Mouse (Mus musculus) left cerebral cortex, postnatal 4 days (tissue): ENCODE measurements at regions not wholly inside any gene's neighbourhood (a gene's known extent, or its start where the extent isn't known, plus 50 kb on each side); places are given as distances from the start of the nearest gene placed in this dataset.

Source experiments
- DNase-seq: peaks from one replicate; pipeline ENCODE4 v3.0.0-alpha.2; 2022
- intact Hi-C: fragments of 180-260 bp; cut with DNase I; formaldehyde crosslinking; loops from one replicate; pipeline ENCODE4 v1.15.1; 2025

DNA sequence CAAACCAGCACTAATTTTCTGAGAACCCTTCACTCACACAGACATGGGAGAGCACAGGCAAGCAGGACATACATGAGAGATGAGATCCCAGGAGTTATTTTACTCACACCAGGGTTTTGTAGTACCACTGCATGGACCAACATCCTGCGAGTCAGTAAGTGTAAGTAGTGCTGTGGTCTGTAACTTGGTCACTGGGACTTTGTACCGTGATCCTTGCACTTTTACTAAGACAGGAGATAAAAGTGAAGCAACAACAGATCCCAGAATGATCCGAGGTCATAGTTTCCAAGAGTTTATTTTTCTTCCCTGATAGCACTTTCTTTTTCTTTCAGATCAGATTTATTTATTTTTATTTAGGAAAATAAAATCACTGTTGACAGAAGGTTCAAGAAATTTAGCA, 54.1 kb upstream of the Mtap start:
- intact Hi-C loops = no loop called here
- no peak for DNase-seq

- intact Hi-C loops = no loop called here
- DNase-seq = no peak
Measured at GRCm38 (mm10) chr4:89078485-89078884, 58.4 kb upstream of the Mtap start.

DNA sequence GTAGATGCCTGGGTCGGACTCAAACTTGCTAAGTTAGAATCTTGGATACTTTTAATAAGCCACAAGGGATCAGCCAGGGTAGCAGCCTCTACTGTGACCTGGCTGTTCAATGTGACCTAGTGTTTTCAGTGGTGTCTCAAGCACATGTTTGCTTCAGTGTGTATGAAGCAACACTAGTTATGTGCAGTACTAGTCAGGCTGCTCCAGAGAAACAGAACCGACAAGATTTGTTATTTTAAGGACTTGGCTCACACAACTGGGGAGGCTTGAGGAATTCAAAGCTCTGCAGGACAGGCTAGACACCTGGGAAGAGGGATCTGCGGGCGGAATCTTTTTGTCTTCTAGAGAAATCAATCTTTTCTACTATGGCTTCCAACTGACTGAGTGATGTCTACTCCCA, 62.2 kb upstream of the Mtap start:
- DNase-seq = no peak
- intact Hi-C loops = no loop called here

GRCm38 (mm10) chr4:89070430-89070829, 66.5 kb upstream of the Mtap start:
- no peak for DNase-seq
- intact Hi-C loops = no loop called here

GRCm38 (mm10) chr4:89064401-89064800, 72.5 kb upstream of the Mtap start:
- intact Hi-C loops = no loop called here
- DNase-seq = no peak

DNA sequence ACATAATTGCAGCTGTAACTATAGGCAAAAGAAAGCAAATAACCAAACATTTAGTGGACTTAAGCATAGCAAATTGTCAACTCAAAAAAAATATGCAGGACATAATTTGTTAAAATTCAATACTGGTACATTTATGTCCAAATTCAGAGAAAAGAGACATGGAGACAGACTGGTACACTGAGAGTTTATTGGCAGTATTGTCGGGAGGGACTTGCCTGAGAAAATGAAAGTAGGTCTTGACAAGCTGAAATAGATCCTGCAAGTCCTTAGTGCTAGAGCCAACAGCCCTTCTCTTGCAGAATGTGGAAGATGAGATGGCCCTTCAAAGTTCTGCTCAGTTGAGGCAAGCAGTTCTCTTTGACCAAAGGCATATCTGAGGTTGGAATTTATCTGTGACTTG, 74.5 kb upstream of the Mtap start:
- no peak for DNase-seq
- intact Hi-C loops = no loop called here

DNA sequence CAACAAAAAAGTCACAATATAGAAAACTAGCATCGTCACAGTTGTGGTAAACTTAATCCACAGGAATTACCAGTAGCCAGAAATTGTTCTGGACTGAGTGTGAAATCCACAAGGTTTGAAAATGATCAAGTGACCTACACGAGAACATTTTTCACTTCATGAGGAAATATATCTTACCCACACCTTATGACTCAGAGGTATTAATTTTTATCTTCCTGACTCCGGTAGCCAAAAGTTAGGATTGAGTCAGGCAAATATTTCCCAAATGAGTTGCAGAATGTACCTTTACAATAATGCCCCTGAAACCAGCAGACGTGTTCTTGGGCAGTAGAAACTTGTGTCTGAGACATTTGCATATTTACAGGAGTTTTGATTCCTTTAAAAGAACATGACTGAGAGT, 75.3 kb upstream of the Mtap start:
- DNase-seq = no peak
- intact Hi-C loops = no loop called here

DNA sequence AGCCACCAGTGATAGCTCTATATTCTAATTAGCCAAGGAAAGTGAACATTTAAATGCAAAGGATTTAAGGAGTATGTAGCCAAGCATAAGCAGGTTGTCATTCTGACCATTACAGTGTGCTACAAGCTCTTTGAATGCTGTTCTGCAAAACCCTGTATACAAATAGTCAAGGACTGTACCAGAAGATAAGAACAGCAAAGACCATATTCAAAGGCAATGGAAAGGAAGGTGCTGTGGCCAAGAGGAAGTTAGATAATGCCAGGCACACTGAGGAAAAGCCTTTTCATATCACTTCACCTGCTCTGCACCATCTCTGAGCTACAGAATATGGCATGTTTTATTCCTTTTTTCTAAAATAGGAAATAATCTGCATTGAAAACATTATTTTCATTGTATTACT, 79.3 kb upstream of the Mtap start:
- intact Hi-C loops = no loop called here

GRCm38 (mm10) chr4:89057135-89057534, 79.8 kb upstream of the Mtap start:
- intact Hi-C loops = no loop called here
- no peak for DNase-seq

More for the DNA sequence above, 79.3 kb upstream of the Mtap start:
- DNase-seq = no peak

- no peak for DNase-seq
- intact Hi-C loops = no loop called here
Measured at GRCm38 (mm10) chr4:89055969-89056368, 81.0 kb upstream of the Mtap start.

- no peak for DNase-seq
Measured at GRCm38 (mm10) chr4:89053606-89054005, 83.3 kb upstream of the Mtap start.

DNA sequence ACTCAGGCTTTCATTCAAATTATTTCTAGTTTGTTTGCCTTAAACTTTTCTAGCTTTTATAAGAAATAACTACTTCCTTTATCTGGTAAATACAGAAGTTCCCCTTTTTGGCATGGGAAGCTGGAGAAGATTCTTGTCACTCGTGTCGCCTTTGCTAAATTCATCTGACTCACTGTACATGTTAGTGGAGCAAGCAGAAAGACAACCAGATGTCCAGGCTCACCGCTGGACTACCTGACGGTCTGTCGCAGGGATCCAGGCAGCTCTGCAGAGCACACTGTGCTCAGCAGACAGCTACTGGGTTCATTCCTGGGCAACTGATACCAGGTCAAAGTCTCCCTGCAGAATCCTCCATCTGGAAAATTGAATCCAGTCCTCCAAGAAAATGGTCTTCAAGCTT, 85.0 kb upstream of the Mtap start:
- intact Hi-C loops = no loop called here
- no peak for DNase-seq

More at GRCm38 (mm10) chr4:89053606-89054005, 83.3 kb upstream of the Mtap start:
- intact Hi-C loops = no loop called here

DNA sequence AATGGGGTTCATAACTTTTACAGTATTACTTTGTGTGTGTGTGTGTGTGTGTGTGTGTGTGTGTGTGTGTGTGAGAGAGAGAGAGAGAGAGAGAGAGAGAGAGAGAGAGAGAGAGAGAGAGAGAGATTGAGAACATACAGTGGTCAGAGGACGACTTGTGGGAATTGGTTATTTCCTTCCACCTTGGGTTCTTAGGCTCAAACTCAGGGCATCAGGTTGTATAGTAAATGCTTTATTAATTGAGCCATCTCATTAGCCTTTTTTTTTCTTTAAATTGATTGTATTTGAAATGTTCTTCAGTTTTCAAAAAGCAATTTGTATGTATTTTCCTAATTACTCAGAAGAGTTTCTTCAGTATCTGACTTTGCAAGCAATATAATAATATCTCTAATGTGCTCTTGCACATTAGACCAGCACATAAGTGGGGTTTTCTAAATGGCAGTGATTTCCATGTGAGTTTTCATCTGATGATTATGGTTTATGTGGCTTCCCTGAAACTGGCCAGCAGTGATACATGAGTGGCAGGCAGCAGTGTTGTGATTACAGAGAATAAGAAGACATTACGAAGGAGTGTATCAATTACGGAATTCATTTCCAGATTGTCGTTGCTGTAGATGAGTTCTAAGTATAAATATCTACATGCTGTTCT, 86.2 kb upstream of the Mtap start:
- DNase-seq = no peak

DNA sequence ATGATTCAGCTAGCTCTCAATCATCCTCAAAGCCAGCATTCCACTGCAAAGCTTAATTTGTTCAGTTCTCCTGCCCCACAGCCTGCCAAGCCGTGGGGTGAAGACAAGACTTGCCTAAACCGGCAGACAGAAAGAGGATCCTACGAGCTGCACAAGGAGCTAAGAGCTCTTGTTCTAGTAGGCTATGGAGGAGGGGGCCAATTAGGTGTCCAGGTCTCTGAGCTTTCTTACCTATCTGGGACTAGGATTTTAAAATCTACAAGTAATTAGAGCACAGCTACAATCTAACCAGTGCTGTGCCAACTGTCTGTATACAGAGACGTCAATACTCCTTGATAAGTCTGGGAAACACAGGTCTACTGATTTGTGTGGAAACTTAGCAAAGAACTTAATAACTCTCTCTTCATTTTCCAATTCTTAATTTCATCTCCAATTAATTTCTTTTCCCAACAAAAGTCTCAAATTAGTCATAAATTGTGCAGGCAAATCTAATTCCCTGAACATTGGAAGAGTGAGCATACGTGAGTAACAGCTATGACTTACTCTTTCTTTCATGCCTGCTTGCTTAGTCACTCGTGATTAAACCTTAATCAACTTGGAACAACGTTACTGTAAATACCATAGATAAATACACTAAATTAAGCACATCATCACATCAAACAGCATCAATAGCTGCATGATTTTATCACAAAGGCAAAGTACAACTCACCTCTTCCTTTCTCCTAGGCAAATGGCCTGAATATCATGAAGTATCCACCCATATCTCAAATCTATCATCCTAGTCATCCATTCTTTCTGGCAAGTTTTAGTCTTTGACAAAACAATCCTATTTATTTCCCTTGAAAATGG, 87.1 kb upstream of the Mtap start:
- no peak for DNase-seq
- intact Hi-C loops = no loop called here

More for the DNA sequence above, 86.2 kb upstream of the Mtap start:
- intact Hi-C loops = no loop called here

DNA sequence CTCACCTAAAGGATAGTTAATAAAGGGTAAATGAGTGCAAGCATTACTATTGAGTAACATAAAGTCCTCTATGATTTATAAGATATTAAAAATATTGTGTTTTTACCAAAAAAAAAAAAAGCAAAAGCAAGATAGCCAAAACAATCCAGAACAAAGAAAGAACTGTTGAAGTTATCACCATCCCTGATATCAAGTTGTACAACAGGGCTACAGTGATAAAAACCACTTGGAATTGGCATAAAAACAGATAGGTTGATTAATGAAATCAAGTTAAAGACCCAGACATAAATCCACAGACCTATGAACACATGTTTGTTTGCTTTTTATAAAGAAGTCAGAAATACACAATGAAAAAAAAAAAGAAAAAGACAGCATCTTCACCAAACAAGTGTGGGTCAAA, 92.4 kb upstream of the Mtap start:
- intact Hi-C loops = no loop called here
- no peak for DNase-seq

DNA sequence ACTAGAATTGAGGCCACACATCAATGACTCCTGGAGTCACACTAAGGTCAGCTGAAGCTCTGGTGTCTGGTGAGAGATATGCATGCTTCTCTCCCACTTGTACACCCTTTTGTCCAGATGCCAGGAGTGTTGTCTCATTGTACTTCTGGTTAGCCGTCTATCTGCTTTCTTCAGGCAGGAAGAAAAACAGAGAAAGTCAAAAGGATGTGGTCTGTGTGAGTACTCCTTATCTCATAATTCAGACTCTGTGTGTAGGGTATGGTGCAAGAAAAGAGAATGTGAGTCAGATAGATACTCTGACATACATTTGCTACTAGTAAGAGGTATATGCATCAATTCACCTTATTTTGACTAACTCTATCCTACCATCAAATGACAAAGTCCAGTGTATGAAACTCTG, 92.9 kb upstream of the Mtap start:
- no peak for DNase-seq
- intact Hi-C loops = no loop called here

GRCm38 (mm10) chr4:89040856-89041255, 96.1 kb upstream of the Mtap start:
- DNase-seq = peak; percentile 22
- intact Hi-C loops = no loop called here

DNA sequence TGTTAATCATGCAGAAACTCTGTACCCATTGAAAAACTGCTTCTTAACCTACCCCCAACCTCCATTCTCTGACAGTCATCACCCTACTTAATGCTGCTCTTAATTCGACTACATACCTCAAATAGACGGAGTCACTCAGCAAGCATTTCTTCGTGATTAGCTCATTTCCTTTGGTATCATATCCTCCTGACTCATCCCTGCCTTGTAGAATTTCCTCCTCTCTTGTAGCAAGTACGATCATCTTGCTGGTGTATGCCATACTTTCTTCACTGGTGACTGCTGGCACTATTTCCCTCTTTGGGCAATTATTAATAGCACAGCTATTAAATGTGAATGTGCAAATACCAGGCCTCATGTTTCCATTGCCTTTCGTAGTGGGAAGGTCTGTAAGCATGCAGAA, 98.0 kb upstream of the Mtap start:
- DNase-seq = no peak
- intact Hi-C loops = no loop called here

- intact Hi-C loops = no loop called here
- no peak for DNase-seq
Measured at GRCm38 (mm10) chr4:89038135-89038534, 98.8 kb upstream of the Mtap start.

- DNase-seq = no peak
- intact Hi-C loops = no loop called here
Measured at GRCm38 (mm10) chr4:89034822-89035221, 102.1 kb upstream of the Mtap start.

DNA sequence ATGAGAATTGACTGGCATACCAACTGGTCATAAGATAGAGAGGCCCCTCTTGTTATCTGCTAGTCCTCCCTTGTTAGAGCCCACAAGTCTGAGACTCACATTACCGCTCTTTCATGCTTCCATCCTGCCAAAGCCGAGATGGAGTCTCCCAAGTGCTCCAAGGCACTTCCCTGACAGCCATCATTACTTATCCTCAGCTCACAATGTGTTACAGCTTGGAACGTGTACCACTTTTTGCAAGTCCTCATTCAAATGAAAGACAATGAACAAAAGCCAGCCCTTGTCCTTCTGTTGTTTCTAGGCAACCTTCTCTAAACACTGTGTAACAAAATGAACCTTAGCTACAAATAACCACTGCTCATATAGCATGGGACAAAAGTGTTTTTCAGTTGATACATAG, 102.6 kb upstream of the Mtap start:
- intact Hi-C loops = no loop called here
- no peak for DNase-seq

GRCm38 (mm10) chr4:89012681-89013353, 124.1 kb upstream of the Mtap start:
- intact Hi-C loops = no loop called here

More at GRCm38 (mm10) chr4:89012681-89013353, 124.1 kb upstream of the Mtap start:
- DNase-seq = no peak
